Mouse (Mus musculus): ENCODE data around the gene Kirrel3.

The Kirrel3 gene

DNA sequence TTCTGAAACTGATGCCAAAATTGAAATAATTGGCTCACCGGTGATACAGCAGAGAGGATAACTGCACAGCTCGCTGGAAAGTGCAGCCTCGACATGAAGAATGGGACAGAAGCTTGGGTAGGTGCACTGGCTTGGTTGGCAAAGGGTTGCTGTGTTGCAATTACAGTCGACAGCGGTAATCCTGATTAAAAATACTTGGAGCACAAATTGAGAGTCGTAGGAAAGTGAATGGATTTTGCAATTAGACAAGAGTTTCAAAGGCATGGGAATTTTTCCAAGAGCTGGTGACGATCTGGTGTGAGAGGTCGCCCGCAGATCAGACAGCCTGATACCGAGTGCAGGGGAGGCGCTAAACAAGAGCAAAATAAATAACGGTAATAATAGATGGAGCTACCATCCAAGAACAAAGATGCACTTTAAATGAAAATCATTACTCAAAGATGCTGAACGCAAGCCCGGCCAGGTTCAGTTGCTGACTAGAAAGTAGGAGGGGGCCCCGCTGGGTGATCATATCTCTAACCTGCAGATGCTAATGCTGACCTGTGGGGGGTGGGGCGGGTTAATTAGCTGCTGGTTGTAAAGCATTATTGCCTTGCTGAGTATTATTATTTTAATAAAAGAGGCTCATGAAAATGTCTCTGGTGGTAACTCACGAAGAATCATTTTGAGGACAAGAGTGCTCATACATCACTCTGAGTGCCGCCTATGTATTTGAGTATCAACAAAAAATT lies 338.8 kb downstream of the Kirrel3 start:
- DNase-seq (ENCODE audit: low read depth, low spot score) = no peak

DNA sequence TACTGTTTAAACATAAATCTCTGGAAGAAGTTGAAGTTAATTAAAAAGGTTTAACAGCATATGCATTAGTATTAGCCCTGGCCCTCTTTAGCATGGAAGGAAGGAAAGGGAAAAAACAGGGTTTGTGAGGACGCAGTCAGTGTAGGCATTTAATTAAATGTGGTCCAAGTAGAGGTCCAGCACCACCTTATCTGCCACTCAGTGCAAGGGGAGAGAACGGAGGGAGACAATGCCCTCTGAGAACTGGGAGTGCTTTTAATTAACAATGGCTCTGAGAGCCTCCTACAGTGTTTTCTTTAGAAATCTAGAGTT lies 339.4 kb downstream of the Kirrel3 start:
- no peak for DNase-seq (ENCODE audit: low read depth, low spot score)

DNA sequence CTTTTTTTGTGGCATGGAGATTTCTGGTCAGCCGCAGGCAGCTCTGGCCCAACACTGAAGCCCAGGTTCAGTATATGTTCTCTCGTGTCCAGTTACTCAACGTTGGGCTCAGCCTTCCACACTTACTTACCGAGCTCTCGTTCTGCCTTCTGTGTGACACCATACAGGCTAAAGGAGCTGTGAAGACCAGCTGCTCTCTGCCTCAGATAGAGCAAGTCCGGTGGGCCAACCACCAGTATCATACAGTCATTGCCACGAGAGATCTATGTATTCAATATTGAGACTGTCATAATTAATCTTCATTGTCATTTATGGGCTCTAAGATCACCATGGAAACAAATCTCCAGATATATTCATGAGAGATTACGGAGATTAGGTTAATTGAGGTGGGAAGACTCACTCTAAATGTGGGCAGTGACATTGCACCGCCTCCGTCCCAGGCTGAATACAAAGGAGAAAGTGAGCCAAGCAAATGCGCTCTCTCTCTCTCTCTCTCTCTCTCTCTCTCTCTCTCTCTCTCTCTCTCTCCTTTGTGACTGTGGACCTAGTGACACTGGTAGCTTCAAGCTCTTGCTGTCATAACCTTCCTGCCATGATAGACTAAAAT lies 339.8 kb downstream of the Kirrel3 start:
- no peak for DNase-seq (ENCODE audit: low read depth, low spot score)

DNA sequence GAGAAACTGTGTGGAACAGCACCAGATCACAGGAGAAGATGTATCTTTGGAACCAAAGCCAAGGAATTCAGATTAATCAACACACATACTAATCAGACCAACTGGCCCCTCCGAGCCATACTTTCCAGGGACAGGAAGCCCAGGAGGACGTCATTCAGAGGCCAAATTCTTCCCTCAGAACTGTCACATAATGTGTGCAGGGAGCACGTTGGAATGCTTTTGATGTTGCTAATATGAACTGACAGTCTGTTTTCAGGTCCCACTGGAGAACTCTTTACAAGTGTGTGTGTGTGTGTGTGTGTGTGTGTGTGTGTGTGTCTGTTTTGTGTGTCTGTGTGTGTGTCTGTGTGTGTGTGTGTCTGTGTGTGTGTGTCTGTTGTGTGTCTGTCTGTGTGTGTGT lies 345.0 kb downstream of the Kirrel3 start:
- DNase-seq (ENCODE audit: low read depth, low spot score) = no peak

DNA sequence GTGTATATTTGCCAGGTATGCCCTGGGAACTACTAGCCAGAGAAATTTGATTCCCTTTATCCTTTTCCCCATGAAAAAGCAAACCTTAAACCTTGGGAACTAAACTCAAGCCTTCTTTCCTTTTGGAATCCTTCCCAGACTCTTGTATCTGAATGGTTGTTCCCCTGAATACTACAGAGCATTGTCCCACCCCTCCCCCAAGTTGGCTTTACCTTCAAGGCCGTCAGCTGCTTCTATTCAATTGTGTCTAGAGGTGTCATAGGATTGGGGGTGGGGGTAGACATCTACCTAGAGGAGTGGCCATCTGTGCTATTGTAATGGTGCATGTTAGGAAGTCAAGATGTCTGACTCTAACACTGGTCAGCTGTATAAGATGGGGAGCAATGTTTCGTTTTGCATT lies 351.1 kb downstream of the Kirrel3 start:
- DNase-seq (ENCODE audit: low read depth, low spot score) = no peak

DNA sequence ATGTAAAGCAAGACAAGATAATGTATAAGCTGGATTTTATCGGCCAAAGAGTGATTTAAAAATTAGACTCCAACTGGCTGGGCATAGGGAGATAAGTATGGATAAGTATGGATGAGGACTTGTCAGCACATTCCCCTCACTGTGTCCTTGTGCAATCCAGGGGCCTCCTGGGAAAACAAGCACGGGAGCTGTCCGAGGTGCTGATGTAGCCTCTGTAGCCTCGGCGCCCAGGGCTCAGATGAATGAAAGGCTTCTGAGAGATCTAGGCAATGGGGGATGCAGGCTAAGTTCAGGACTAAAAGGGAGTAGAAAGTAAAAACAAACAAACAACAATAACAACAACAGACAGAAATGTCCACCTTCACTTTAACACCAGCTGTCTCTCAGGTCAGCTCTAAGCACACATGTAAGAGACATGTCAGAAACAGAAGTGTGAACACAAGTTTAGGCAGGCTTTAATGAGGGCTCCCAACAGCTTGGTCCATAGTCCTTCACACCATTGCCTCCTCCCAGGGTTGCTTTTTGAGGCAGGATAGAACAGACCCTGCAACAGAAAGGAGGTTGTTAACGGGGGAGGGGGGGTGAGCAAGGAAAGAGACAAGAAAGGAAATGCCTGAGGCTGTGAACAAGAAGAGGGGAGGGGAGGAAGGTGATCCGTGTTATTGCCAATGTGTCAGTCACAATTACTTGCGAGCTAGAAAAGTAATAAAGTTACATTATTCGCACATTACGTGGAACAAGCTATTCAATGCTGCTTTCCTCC lies 352.2 kb downstream of the Kirrel3 start:
- DNase-seq (ENCODE audit: low read depth, low spot score) = peak; percentile 82

DNA sequence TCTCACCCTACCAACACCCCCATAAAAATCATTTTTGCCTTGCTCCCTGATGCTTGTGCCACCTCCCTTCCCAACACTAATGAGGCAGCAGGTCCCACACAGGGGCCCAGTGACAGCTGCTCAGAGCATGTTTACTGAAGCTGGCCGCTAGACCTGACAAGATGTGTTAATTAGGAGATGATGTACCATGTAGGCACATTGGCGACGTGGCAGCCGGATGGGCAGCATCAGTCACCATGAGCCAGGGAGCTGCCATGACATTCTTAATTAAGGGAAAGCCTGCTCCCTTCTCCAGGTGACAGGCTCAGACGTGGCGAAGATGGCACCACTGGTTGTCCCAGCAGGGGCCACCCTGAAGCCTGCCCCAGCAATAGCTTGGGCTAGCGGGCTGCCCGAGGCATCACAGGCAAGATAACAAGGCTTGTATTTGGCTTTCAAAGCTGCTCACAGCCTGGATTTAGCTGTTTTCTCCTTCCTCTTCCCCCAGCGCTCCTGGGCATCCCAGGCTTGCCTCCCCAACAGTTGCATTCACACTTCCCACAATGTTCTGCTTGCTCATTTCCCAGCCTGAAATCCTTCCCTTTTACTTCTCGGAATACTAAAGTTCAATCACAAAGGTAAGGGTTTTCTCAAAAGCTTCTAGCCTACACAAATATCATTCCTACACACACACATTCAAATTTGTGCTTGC lies 357.7 kb downstream of the Kirrel3 start:
- DNase-seq (ENCODE audit: low read depth, low spot score) = no peak

DNA sequence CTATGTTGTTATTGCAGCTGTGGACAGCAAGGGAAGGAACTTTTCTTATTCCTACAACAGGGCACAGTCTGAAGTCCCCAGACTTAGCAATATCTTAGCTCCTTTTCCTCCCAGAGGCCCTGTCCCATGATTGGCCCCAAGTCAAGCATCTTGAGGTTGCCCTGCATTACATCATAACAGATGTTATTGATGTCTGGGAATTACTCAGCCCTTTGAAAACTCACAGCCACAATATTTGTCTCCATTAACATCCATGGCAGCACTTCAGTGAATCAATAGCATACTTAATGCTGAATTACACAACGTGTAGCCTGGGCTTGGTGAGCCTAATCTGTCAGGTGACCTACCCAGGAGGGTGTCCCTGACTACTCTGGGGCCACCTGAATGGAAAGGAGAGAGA lies 360.7 kb downstream of the Kirrel3 start:
- no peak for DNase-seq (ENCODE audit: low read depth, low spot score)

DNA sequence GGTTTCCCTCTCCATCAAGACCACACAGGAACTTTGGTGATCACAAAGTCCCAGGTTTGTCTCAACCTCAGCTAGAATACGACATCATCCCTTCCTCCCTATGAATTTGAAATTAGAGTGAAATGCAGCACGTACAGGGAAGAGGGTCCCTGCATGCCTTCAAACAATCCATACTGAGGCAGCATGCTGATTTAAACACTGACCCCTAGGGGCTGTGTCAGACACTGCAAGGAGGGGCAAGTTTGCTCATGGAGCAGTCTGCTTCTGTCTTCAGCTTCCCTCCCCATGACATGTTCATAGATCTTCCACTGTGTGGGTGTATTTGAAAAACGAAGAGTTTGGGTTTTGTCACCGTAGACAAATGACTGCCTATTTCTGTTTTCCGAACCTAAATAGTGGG lies 362.0 kb downstream of the Kirrel3 start:
- peak; percentile 40 for DNase-seq (ENCODE audit: low read depth, low spot score)

DNA sequence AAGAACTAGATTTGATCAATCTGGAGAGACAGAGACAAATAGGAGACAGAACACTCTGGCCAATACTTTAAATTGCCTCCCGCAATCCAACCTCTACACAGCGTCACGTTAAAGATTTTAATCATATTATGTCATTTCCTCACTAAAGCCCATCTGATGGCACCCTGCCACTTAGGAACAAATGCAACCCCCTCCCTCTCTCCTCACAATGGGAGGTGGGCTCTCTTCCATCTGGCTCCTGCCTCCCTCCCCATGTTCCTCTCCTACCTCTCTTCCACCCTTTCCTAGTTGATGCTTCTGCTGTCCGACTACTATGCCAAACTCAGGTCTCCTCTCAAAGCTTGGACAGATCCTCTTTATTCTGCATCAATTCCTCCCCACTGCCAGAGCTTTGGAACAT lies 365.4 kb downstream of the Kirrel3 start:
- no peak for DNase-seq (ENCODE audit: low read depth, low spot score)

DNA sequence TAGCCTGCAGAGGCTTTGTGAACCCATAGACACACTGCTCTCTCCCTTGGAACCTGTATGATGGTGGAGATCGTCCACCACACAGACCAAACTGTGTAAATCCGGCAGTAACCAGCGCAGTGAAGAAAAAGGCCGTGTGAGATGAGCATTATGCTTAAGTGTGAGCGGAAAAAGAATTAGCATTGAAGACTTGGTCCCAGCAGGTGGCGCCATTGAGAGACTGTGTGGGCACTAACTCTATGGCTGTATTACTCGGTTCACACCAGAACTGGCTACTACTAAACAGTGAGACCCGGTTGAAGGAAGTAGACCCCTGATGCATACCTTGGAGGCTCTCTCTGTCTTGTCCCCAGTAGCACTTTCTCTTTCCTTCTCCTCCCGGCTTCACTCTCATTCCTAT lies 371.9 kb downstream of the Kirrel3 start:
- peak; percentile 53 for DNase-seq (ENCODE audit: low read depth, low spot score)

DNA sequence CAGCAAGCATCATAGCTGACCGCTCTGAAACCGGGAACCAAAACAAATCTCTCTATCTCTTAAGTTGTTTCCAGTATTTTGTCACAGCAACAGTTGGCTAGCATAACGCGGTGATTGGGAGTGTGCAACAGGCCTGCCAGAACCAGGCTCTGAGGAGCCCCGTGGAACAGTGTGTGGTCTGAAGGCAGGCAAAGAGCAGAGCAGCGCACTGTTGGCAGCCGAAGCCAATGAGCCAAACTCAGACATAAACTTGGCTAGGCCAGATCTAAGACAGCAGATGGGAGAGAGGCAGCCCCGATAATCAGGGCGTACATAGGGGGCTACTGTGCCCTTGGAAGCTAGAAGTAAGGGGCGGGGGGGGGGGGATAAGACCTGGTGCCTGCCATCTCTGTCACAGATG lies 372.4 kb downstream of the Kirrel3 start:
- no peak for DNase-seq (ENCODE audit: low read depth, low spot score)

DNA sequence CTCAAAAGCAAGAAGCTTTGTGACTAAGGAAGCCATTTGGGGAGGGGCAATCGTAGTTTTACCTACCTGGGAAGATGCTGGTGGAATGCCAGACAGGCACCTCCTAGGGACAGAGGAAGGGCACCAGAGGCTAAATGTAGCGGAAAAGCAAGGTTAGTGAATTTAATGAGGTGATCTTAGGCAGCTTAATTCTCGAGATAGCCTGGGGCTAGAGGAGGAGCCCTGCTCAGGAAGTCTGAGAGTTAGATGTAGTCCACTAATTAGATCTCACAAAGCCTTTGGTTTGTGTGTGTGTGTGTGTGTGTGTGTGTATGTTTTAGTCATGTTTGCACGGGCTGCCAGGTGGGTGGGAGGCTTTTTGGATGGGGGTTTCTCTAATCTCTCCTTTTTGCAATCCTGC lies 375.2 kb downstream of the Kirrel3 start:
- no peak for DNase-seq (ENCODE audit: low read depth, low spot score)

DNA sequence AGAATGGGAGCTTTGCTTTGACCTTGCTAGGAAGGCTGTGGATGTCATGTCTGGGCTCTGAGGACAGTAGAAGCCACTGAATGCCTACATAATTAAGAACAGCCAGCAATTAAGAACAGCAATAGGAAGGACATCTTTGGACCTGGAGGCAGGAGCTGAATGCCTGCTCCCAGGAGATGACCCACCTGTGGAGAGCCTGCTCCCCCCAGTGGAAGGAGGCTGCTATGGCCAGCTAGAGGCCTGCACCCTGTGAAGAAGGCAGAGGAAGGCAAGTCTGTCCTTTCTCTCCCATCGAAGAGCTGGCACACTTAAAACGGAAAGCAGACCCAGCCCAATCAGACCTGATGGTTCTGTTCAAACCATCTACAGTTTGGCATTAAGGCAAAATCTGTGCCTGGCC lies 376.1 kb downstream of the Kirrel3 start:
- no peak for DNase-seq (ENCODE audit: low read depth, low spot score)

DNA sequence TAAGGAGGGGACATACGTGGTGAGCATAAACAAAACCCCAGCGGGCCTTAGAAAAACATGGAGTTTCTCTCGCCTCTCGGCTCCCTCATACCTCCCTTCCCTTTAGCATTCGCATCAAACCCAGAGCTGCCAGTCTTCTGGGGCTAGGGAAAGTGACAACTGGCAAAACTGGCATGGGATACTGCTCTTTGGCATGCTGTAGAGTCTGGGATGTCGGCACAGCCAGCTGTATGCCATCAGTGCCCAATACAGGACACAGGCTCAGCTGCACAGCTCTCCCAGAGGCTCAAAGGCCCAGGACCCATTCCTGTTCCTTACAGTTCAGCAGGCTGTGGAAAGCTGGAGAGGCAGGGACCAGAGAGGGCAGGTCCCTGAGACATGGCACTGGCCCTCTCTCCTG lies 379.9 kb downstream of the Kirrel3 start:
- DNase-seq (ENCODE audit: low read depth, low spot score) = no peak

DNA sequence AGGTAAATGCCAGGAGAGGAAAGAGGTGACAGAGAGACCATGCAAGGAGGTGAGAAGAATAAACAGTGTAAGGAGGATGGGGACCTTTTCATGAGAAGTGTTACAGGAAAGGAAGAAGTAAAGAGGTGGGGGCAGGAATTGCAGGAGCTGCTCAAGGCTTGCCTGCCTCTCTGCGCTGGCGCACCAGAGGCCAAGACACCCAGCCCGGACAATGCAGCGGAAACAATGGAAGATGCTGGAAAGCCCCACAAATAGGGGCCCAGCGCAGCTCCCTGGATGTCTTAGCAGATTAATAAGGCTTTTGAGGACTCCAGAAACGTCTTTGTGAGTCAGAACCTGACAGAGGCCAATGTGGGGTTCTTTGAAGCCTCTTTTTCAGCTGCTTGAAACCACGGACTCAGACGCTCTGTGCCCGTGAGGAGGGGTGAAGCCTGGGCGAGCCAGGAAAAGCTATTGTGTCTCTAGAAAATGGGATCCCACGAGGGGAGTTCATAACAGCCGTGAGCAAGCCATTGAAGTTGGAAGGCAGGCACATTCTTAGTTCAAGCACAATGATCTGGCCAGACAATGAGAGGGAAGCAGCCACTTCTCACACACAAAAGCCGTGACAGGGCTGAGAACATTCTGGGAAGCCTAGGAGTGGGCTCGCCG lies 385.7 kb downstream of the Kirrel3 start:
- DNase-seq (ENCODE audit: low read depth, low spot score) = peak; percentile 30

DNA sequence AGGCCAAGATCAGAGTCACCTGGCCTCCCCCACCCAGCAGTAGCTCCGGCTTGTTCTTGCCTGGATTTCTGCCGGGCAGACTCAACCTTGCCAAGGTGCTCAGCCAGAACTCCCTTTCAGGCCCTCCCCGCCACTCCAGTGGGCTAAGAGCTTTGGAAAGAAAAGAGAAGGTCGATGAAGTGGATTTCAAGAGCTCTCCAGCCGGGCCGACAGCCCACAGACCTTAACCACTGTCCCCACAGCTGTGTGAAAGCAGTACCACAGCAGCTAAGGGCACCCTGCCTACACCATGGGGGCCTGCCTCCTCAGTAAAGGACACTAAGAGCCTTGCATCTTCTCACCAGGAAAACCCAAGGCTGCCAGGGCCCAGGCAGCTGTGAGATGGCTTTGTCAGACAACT lies 389.5 kb downstream of the Kirrel3 start:
- no peak for DNase-seq (ENCODE audit: low read depth, low spot score)

DNA sequence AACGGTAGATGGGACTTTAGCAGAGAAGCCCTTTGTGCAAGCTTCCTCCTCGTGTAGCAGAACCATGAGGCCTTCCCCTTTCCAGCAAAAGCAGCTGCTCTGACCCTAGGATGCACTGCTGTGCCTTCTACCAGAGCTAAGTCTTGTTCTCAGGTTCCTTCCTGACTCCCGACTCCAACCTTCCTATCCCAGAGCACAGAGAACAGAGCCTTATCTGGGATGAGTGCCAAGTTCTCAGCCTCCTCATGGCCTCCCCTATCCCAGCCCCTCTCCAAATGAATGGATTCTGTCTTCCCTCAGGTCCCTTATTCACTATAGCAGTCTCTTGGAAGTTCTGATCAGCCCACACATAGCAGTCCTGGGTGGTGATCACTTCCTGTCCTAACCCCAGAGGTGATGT lies 391.5 kb downstream of the Kirrel3 start:
- no peak for DNase-seq (ENCODE audit: low read depth, low spot score)

DNA sequence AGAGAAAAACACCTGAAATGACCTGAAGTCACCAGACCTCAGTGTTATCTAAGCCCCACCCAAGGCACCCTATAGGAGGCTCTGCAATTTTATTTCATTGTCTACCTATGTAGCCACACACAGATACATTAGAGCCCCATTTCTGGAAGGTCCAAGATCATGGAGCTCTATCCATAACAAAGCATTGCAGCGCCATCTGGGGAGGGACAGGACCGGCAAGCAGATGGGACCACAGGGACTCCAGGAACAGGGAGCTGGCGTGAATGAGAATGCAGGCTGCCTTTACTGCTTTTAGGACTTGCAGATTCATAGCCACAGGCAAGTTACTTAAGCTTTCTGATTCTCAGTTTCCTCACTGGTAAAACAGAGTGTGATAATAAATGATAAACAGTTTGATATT lies 392.1 kb downstream of the Kirrel3 start:
- DNase-seq (ENCODE audit: low read depth, low spot score) = no peak

DNA sequence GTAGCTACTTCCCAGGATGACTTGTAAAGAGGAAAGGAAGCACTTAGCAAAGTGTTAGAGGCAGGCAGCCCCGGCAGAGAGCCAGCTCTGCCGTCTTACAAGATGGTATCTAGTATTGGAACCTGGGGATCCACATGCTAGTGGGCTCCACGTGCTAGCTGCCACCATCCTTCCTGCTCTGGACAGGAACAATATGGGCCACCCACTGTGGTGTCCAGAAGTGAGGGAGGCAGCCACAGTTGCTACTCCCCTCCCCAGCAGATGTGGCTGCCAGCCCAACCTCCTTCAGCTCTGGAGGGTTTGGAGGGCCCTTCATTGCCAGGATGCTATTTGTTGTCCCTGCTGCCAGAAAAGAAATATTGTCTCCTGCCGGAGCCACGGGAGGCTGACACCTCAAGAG lies 396.1 kb downstream of the Kirrel3 start:
- peak; percentile 13 for DNase-seq (ENCODE audit: low read depth, low spot score)

DNA sequence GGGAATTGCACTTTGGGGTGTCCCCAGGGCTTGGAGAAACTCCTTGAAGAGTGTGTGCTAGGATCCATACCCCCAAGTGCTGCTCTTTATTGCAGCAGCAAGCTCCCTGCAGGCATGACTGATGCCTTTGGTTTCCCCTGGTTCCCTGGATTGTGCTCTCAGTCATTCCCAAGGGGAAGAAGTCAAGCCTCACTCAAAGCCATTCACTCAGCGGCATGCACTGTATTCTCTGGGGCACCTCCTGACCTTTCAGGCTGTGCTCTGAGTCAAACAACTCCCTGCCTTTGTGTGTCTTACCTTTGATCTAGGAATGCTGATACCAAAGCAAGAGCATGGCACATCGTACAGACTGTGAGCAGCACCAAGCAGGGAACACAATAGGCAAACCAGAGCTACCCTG lies 396.5 kb downstream of the Kirrel3 start:
- DNase-seq (ENCODE audit: low read depth, low spot score) = peak; percentile 47

DNA sequence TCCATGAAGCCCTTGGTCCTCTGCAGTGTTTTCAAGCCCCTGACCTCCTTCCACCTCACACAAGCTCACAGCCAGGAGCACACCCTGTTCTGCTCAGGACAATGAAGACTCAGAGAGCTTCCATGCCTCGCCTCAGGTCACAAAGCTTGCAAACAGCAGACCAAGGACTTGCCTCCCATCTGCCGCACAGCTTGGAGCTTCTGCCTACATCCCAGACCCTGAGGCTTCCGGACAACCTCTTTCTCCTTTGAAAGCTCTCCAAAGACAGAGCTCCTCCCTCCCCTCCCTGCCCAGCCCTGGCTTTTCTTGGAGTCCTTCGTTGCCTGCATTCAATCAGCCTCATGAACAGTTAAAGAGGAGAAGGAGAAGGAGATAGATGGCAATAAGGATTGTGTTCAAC lies 397.4 kb downstream of the Kirrel3 start:
- DNase-seq (ENCODE audit: low read depth, low spot score) = no peak
